Mouse (Mus musculus): ENCODE results near the gene Stk32b.

DNA sequence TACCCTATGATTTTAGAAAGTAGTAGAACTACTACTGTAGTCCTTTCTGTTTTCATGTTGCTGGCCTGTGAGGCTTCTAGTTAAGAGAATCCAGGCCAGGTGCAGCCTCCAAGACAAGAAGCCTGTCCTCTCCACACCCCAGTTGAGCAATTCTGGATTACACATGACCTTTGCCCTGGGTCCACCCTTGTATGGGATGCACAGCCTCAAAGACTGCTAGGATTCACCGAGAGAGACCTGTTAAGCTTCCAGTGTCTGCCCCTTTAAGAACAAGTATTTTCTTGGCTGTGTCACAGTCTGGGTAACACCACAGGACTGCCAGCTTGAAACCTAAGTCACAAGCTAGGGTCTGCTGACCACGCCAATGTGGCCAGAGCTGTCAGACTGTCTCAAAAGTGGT is 258.7 kb downstream of the Stk32b start:
- TF ChIP-seq POLR2A (IDR thresholded peaks at IDR 0.05; ENCODE audit: borderline replicate concordance, extremely low read depth, low read depth, low read length) = no peak
- no peak for TF ChIP-seq CTCF (IDR thresholded peaks at IDR 0.05; ENCODE audit: insufficient read depth, low read length)
